Mouse (Mus musculus) CH12.LX (cell line): ENCODE results near the gene Gna14.

ENCODE experiments used
- ELF1 ChIP-seq: IDR thresholded peaks from 2 replicates; pipeline ENCODE4 v1.6.1; 2014; ENCODE audit warnings: low read depth, mild to moderate bottlenecking, inconsistent platforms, low read length, improper control_type of control experiment
- POLR2A ChIP-seq: IDR thresholded peaks from 2 replicates; pipeline ENCODE4 v1.6.1; 2011; ENCODE audit warnings: low read depth, mild to moderate bottlenecking, improper control_type of control experiment, low read length
- USF2 ChIP-seq: conservative IDR thresholded peaks from 2 replicates; pipeline ENCODE4 v1.6.1; 2011; ENCODE audit warnings: low read depth, low read length, improper control_type of control experiment
- ZC3H11A ChIP-seq: IDR thresholded peaks from 2 replicates; pipeline ENCODE4 v1.6.1; 2012; ENCODE audit warnings: low read depth, mild to moderate bottlenecking, inconsistent platforms, low read length, improper control_type of control experiment
- ZNF384 ChIP-seq: IDR thresholded peaks from 2 replicates; pipeline ENCODE4 v1.6.1; 2012; ENCODE audit warnings: low read depth, low read length, improper control_type of control experiment, inconsistent platforms

- TF ChIP-seq USF2: no peak
- TF ChIP-seq ELF1: no peak
- TF ChIP-seq ZNF384: no peak
- TF ChIP-seq POLR2A: no peak
- no peak for TF ChIP-seq ZC3H11A
Measured at GRCm38 (mm10) chr19:16403101-16403500, 32.5 kb upstream of the Gna14 start.
